Mouse (Mus musculus) kidney, adult 11 months (tissue): ENCODE measurements at regions not wholly inside any gene's neighbourhood (a gene's known extent, or its start where the extent isn't known, plus 50 kb on each side); places are given as distances from the start of the nearest gene placed in this dataset.
A peak's percentile ranks its signal among the peaks of the same experiment; 100 is the strongest.

Experiments used
- DNase-seq: peaks from one replicate; pipeline ENCODE4 v3.0.0; 2022

GRCm38 (mm10) chr8:82265745-82266144 is 137.3 kb downstream of the Il15 start:
- DNase-seq: no peak

DNA sequence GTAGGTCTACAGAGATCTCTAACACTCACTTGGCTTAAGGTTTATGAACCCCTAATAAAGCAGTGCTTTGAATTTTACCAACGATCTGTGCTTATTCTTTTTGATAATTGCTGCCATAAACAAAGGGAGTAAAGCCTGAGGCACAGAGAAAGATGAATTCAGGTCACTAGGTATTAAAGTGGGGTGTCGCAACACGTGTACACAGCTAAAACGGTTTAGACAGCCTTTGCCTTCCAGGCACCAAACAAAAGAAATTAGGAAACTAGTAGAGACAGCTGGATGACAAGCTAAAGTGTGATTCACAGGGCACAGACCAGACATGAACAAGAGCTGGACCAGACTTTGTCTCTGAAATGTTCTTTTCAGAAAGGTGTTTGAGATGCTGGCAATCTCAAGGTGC is 140.8 kb downstream of the Il15 start:
- DNase-seq: no peak

- no peak for DNase-seq
Measured at GRCm38 (mm10) chr8:82260613-82261012, 142.4 kb downstream of the Il15 start.

DNA sequence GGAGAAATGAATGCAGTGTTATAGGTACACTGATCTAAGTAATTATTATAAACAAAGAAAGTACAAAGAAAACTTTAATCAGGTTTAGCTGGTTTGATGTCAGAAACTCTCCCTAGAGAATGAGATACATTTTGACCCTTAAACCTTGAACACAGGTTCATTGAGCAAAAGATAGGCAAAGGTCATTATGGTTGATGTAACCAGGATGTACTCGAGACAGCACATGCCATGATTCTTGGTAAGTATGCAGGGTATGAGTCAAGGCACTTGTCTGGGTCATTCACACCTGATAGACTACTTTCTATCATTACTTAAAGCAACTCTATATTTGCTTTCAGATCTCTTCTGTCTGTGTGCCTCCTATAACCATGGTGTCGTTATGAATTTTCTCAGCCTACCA is 147.2 kb downstream of the Il15 start:
- no peak for DNase-seq

DNA sequence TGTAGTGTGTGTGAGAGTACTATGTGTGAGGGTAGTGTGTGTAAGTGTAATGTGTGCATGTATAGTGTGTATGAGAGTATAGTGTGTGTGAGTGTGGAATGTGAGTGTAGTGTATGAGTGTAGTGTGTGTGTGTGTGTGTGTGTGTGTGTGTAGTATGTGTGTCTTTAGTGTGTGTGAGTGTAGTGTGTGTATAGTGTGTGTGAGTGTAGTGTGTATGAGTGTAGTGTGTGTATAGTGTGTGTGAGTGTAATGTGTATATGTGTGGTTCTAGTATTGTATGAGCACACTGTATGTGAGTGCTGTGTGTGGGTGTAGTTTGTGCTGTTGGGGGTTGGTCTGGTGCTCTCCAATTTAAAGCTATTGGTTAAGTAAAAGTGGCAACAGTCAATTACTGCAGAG is 150.6 kb downstream of the Il15 start:
- no peak for DNase-seq

- no peak for DNase-seq
Measured at GRCm38 (mm10) chr8:82249841-82250577, 153.0 kb downstream of the Il15 start.

DNA sequence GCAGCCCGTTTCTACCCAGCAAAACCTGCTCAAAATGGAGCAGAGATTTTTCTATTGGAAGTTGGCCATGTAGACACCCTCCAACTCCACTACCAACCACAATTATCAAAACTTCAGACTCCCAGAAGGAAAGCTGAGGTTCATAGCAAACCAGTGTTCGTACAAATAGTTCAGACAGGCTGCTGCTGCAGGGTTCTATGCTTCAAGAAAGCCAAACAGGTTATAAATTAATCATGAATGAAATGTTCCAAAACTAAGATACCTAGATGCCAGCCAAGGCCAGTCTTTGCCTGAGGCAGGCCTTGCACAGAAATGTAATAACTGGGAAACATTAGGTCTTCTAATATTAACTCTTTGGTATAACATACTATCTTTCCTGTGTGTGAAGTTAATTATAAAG is 158.9 kb downstream of the Il15 start:
- peak; percentile 50 for DNase-seq

DNA sequence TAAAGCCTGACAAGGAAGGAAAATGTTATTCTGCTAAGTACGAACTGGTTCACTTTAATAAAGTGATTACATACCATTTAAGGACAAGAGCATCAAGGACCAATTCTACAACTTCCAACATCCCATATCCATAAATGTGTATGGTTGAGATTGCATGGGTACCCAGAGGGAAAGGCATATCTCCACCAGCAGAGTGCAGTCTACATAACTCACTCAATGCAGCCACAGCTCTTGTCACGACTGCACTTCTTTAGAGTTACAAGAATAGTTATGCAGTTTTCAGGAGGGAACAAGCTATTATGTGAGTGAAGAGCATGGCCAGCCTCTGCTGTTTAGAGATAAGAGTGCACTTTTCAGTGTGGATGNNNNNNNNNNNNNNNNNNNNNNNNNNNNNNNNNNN is 173.1 kb downstream of the Il15 start:
- DNase-seq: no peak

DNA sequence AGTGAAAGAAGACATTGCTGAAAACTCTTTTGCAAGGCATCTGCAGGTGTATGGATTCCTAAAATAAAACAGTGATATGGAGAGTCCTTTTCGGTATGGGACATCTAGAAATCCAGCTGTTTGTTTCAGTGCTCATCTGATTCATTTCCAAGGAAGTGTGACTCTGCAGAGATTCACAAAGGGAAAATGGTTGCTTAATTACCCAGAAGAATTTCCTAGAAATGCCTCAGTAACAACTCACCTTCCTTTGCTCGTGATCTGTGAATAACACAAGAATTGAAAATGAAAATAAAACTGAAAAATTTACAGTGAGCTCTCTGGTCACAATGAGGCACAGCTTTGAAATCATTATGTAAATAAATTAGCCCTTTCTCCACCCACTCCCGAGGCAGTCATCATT is 201.3 kb downstream of the Il15 start:
- DNase-seq: no peak

- no peak for DNase-seq
Measured at GRCm38 (mm10) chr8:82200176-82200575, 202.8 kb downstream of the Il15 start.

DNA sequence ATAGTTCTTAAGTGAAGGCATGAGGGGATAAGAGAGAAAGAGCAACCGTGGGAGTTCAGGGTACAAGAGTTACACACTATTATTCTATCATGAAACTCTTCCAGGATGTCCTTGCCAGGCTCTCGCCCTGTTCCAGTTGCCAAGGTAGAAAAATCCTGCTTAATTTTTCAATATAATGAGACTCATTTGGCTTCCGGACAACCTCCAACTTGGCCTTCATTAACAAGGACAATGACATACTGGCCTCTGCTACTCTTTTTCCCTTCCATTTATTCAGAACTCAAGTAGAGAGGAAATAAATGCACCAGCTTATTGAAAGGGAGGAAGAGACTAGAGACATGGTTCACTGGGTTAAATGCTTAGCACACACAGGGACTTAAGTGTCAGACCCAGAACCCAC is 206.5 kb downstream of the Il15 start:
- no peak for DNase-seq

- DNase-seq: no peak
Measured at GRCm38 (mm10) chr8:82195112-82195511, 207.9 kb downstream of the Il15 start.

DNA sequence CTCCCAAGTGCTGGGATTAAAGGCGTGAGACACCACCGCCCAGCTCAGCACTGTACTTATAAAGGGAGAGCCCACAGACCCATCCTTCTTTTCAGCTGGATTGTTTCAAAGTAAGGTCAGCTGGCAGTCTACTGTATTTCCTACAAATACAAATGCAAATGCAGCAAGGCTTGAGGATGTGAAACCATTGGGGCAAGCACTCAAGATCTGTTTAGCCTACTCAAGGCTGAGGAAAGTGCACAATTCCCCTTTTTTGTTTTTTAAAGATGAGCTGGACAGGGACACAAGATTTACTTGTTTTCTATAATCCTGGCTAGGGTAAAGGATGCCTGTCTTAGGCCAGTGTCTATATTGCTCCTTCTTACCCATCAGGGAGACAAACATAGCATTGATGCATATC is 212.0 kb downstream of the Il15 start:
- DNase-seq: no peak

- peak; percentile 33 for DNase-seq
Measured at GRCm38 (mm10) chr8:82187138-82187880, 215.7 kb downstream of the Il15 start.

DNA sequence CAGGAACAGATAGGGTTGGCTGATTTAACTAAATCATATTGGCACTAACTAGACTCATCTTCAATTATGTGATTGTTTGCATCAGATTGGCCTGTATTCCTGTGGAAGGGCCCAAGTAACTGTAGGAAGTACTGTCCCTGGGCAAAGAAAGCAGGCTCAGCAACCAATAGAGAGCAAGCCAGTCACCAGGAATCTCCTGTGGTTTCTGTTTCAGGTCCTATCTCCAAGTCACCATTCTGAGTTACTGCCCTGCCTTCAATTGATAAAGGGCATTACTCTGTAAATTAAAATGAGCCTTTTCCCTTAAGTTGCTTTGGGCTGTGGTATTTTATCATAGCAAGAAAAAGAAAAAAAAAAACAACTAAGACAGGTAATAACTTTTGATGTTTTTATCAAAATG is 219.0 kb downstream of the Il15 start:
- no peak for DNase-seq
